Mouse (Mus musculus): ENCODE results near the gene Dnah11. TPM values are rescaled to one million over a fixed set of nuclear protein-coding genes. Genes with fewer than 3 reads are reported as not detected.
"Not testable (repeated sequence)": the region's sequence is repeated elsewhere in the genome, so short reads cannot be mapped to it uniquely, and the experiment has no call there.

The Dnah11 gene
- polyA plus RNA-seq, 1 experiment: not detected

GRCm38 (mm10) chr12:117911396-117911795 lies 287.4 kb downstream of the Dnah11 start:
- H3K27ac ChIP-seq (ENCODE audit: insufficient read depth, low read depth, low read length): no peak overlapping the region
- no peak for TF ChIP-seq CTCF (IDR thresholded peaks at IDR 0.05; ENCODE audit: insufficient read depth, low read depth, low read length)
- no peak for TF ChIP-seq POLR2A (IDR thresholded peaks at IDR 0.05; ENCODE audit: insufficient read depth, low read depth, low read length)
- 85% methylated on average over 1 of the region's 1 CpGs for WGBS
- H3K4me3 ChIP-seq (ENCODE audit: insufficient read depth, low read depth, low read length): no peak overlapping the region
- no peaks in the 10 kb centered on the region for H3K4me1 ChIP-seq (ENCODE audit: control insufficient read depth, insufficient read depth, low read length)

GRCm38 (mm10) chr12:117905232-117905840 lies 293.5 kb downstream of the Dnah11 start:
- H3K4me3 ChIP-seq (ENCODE audit: insufficient read depth, low read depth, low read length); H3K4me1 ChIP-seq (ENCODE audit: control insufficient read depth, insufficient read depth, low read length); H3K27ac ChIP-seq (ENCODE audit: insufficient read depth, low read depth, low read length): not testable (repeated sequence)
- WGBS: 79% methylated on average over 4 of the region's 4 CpGs

DNA sequence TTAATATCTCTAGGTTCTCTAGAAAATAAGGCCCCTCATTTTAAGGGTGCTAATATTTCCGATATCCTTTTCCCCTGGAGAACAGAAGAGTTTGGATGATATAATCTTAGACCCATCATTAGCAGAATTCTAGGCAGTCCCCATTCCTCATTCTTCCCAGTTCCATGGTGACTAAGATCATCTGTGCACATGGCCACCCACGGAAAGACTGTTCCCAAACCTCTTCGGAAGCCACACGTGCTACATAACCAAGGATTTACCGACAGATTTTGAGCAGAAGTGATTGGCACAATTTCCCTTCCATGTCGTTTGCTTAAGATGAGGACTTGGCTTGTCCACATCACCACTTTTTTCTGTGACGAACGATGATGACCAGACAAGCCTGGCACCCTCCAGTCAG lies 295.2 kb downstream of the Dnah11 start:
- 71% methylated on average over 8 of the region's 8 CpGs for WGBS
- H3K4me3 ChIP-seq (ENCODE audit: insufficient read depth, low read depth, low read length): no peak overlapping the region
- TF ChIP-seq CTCF (IDR thresholded peaks at IDR 0.05; ENCODE audit: insufficient read depth, low read depth, low read length): no peak

GRCm38 (mm10) chr12:117901352-117901751 lies 297.5 kb downstream of the Dnah11 start:
- H3K27ac ChIP-seq (ENCODE audit: insufficient read depth, low read depth, low read length); H3K4me3 ChIP-seq (ENCODE audit: insufficient read depth, low read depth, low read length); H3K4me1 ChIP-seq (ENCODE audit: control insufficient read depth, insufficient read depth, low read length): not testable (repeated sequence)
- WGBS: 84% methylated on average over 2 of the region's 4 CpGs

More for the DNA sequence above, 295.2 kb downstream of the Dnah11 start:
- no peak overlapping the region for H3K27ac ChIP-seq (ENCODE audit: insufficient read depth, low read depth, low read length)
- peaks cover 3% of the 10 kb centered on the region; the same call in 1 of the 2 replicates for H3K4me1 ChIP-seq (ENCODE audit: control insufficient read depth, insufficient read depth, low read length)

GRCm38 (mm10) chr12:117900798-117901197 lies 298.0 kb downstream of the Dnah11 start:
- not testable (repeated sequence) for H3K4me1 ChIP-seq (ENCODE audit: control insufficient read depth, insufficient read depth, low read length); H3K27ac ChIP-seq (ENCODE audit: insufficient read depth, low read depth, low read length); H3K4me3 ChIP-seq (ENCODE audit: insufficient read depth, low read depth, low read length)
- whole genome bisulfite sequencing: 92% methylated on average over 1 of the region's 4 CpGs

- no peaks in the 10 kb centered on the region for H3K4me1 ChIP-seq (ENCODE audit: control insufficient read depth, insufficient read depth, low read length)
- 87% methylated on average over 3 of the region's 3 CpGs for WGBS
- TF ChIP-seq POLR2A (IDR thresholded peaks at IDR 0.05; ENCODE audit: insufficient read depth, low read depth, low read length): no peak
- no peak for TF ChIP-seq CTCF (IDR thresholded peaks at IDR 0.05; ENCODE audit: insufficient read depth, low read depth, low read length)
- H3K27ac ChIP-seq (ENCODE audit: insufficient read depth, low read depth, low read length): no peak overlapping the region
- H3K4me3 ChIP-seq (ENCODE audit: insufficient read depth, low read depth, low read length): no peak overlapping the region
Measured at GRCm38 (mm10) chr12:117887422-117887821, 311.4 kb downstream of the Dnah11 start.

- H3K4me1 ChIP-seq (ENCODE audit: control insufficient read depth, insufficient read depth, low read length): no peaks in the 10 kb centered on the region
- no peak for TF ChIP-seq CTCF (IDR thresholded peaks at IDR 0.05; ENCODE audit: insufficient read depth, low read depth, low read length)
- no peak for TF ChIP-seq POLR2A (IDR thresholded peaks at IDR 0.05; ENCODE audit: insufficient read depth, low read depth, low read length)
- H3K4me3 ChIP-seq (ENCODE audit: insufficient read depth, low read depth, low read length): no peak overlapping the region
- H3K27ac ChIP-seq (ENCODE audit: insufficient read depth, low read depth, low read length): no peak overlapping the region
- 91% methylated on average over 2 of the region's 2 CpGs for WGBS
Measured at GRCm38 (mm10) chr12:117884627-117885026, 314.2 kb downstream of the Dnah11 start.

DNA sequence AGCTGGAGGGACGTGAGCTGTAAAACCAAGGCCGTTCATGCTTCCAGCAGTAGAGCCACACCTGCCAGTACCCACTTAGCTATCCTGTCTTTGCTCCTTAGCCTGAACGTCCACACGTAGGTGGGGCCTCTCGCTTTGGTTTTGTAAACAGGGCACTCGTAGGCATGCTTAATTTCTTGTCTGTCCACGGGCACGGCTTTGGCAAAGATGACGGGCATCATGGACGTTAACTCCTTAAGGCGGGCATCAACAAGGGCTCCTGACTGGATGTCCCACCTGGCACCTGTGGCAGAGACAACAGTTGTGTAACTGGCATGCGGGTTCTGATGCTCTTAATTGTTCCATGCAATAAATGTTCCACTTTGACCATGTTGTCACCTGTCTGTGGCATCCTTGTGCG lies 320.5 kb downstream of the Dnah11 start:
- 95% methylated on average over 13 of the region's 13 CpGs for WGBS
- Histone ChIP-seq H3K27ac (ENCODE audit: insufficient read depth, low read depth, low read length) (no peak overlapping the region), H3K4me3 (ENCODE audit: insufficient read depth, low read depth, low read length) (no peak overlapping the region), H3K4me1 (ENCODE audit: control insufficient read depth, insufficient read depth, low read length) (peaks cover 2% of the 10 kb centered on the region; the same call in 1 of the 2 replicates)
- TF ChIP-seq CTCF (IDR thresholded peaks at IDR 0.05; ENCODE audit: insufficient read depth, low read depth, low read length) (no peak), POLR2A (IDR thresholded peaks at IDR 0.05; ENCODE audit: insufficient read depth, low read depth, low read length) (no peak)

- no peak overlapping the region for H3K27ac ChIP-seq (ENCODE audit: insufficient read depth, low read depth, low read length)
- H3K4me3 ChIP-seq (ENCODE audit: insufficient read depth, low read depth, low read length): no peak overlapping the region
- peaks cover 12% of the 10 kb centered on the region; the same call in 1 of the 2 replicates for H3K4me1 ChIP-seq (ENCODE audit: control insufficient read depth, insufficient read depth, low read length)
- TF ChIP-seq POLR2A (IDR thresholded peaks at IDR 0.05; ENCODE audit: insufficient read depth, low read depth, low read length): no peak
- TF ChIP-seq CTCF (IDR thresholded peaks at IDR 0.05; ENCODE audit: insufficient read depth, low read depth, low read length): no peak
- WGBS: 71% methylated on average over 5 of the region's 5 CpGs
Measured at GRCm38 (mm10) chr12:117872265-117872664, 326.6 kb downstream of the Dnah11 start.

Measured in olfactory bulb, adult 2 months (tissue).